Mouse (Mus musculus) right cerebral cortex, postnatal 10 days (tissue): Measurements from ENCODE around the gene Lamb1.

ENCODE experiments used
- DNase-seq, 2 experiments: peaks; one replicate each; pipeline ENCODE4 v3.0.0; 2021; ENCODE audit warnings: low spot score in 2 of 2

Gene Lamb1

DNA sequence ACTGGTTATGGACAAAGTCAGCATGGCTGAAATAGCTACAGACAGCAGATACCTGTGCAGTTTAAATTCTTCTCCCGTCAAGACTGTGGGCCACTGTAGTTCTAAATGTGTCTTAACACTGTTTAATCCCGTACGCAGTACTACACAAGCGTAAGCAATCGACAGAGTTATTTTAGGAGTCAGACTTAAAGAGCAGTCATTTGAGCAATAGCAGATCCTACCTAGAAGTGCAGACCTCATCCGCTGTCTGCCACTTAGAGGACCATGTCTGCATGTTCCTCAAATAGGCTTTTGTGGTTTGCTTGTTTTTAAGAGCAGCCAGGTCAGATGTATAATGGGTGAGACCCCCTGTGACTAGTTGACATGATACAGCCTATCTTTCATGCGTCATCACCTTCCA, 49.3 kb downstream of the Lamb1 start:
- no peak for DNase-seq

DNA sequence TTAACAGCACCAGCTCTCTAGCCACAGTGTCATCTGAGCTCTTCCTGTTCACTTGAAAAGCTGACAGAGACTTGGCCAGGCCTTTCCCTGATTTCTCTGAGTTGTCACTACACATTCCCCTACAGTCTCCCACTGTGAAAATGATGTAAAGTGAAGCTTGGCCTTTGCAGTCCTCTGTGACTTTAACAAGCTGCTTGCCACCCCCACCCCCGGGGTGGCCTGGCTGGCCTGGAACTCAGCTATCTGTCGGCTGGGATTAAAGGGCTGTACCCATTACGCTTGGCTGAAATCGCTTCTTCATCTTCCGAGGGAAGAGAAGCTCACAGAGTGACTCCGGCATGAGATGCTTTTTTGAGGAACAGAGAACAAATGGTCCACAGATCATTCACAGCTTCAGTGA, 50.9 kb downstream of the Lamb1 start:
- no peak for DNase-seq

DNA sequence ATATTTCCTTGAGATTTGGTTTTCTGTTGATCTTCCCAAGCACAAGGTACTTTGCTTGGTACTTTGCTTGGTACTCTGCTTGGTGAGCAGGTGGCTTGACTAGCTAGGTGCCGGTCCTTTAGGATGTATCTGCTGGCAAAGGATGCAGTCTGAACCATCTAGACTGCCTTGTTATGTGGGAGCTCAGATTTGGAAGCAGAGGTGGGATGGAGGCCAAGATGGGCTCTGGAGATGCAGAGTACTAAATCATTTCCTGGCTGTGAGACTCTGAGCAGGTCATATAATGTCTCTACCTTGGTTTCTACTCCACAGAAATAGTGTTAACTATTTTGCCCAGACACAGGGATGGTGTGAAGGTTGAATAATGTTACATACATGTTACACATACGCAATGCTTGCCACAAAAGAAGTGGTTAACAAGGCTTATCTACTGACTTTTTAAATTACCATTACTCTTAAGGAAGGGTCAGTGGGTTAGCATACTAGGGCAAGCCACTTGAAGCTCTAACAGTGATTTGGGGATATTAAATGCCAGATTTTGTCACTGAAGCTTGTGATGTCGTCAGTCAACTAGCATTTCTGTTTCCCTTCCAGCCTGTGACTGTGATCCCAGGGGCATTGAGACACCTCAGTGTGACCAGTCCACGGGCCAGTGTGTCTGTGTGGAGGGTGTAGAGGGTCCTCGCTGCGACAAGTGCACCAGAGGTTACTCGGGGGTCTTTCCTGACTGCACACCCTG, 52.8 kb downstream of the Lamb1 start:
- DNase-seq: no peak

DNA sequence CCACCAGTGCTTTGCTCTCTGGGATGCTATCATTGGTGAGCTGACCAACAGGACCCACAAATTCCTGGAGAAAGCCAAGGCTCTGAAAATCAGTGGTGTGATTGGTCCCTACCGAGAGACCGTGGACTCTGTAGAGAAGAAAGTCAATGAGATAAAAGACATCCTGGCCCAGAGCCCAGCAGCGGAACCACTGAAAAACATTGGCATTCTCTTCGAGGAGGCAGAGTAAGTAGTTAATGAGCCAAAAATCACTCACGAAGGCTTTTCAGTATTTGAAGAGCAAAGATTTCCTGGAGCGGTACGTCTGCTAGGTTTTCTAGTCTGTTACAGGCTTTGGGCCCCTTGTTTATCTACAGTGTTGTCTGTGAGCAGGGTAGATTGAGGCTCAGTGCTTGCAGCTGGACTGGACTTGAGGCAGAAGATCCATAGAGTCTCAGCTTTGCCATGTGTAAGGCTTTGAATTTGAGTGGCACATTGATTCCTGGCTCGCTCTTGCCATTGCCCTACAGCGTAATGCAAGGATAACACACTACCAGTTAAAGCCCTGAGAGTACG, 53.5 kb downstream of the Lamb1 start:
- peak; percentile 63 to 66 for DNase-seq

DNA sequence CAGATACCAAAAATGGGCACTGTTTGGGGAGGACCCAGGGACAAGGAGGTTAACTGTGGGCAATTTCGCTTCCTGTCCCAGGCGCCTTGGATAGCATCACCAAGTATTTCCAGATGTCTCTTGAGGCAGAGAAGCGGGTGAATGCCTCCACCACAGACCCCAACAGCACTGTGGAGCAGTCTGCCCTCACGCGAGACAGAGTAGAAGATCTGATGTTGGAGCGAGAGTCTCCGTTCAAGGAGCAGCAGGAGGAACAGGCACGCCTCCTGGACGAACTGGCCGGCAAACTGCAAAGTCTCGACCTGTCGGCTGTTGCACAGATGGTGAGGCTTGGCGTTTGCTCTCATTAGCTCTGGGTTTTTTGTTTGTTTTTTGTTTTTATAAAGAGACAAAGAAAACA, 55.8 kb downstream of the Lamb1 start:
- DNase-seq: peak in 1 of 2 experiments; percentile 21

DNA sequence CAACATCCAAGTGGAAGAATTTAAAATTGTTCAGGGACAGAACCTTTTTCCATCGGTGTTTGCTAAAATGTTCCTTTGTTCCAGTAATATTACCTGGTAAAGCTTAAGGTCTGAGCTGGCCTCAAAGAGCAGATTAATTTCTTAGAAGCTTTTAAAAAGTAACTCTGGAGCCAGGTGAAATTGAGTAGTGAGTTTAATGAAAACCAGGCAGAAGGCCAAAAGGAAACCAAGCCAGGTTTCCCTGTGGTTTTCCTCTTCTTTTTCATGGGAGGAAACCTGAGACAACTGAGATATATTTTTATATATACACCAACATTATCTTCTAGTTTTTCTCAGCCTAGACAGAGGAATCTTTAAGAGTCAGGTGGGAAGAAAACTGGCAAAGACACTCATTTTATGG, 56.5 kb downstream of the Lamb1 start:
- DNase-seq: peak in 1 of 2 experiments; percentile 15

DNA sequence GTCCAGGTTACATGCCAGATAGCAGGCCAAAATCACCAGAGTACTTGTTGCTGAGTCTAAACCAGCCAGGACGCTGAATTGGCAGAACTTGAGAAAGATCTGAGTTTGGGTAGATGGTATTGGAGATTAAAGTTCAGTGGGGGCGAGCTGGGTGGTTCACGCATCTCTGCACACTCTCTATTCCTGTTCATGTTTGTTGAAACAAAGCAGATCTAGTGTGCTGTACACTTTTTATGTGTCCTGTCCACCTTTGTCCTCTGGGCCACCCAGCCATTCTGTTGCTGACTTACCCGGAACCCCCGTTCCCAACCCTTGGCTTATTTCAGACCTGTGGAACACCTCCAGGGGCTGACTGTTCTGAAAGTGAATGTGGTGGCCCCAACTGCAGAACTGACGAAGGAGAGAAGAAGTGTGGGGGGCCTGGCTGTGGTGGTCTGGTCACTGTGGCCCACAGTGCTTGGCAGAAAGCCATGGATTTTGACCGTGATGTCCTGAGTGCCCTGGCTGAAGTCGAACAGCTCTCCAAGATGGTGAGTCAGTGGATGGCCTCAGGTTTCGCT, 58.2 kb downstream of the Lamb1 start:
- peak in 1 of 2 experiments; percentile 26 for DNase-seq

DNA sequence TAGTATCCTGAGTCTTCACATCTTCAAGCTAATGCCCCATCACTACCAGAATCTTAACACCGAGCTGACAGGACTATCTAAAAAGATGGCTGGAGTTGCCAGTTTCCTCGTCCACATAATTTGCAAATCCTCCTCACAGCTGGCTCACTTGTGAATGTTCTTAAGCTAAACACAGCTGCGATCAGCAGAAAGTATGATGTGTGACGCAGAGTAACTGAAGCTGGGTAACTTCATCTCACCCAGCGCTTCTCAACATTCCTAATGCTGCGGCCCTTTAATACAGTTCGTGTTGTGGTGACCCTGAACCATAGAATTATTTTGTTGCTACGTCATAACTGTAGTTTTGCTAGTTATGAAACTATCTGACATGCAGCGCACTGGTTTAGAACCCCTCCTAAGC, 62.1 kb downstream of the Lamb1 start:
- DNase-seq: no peak

DNA sequence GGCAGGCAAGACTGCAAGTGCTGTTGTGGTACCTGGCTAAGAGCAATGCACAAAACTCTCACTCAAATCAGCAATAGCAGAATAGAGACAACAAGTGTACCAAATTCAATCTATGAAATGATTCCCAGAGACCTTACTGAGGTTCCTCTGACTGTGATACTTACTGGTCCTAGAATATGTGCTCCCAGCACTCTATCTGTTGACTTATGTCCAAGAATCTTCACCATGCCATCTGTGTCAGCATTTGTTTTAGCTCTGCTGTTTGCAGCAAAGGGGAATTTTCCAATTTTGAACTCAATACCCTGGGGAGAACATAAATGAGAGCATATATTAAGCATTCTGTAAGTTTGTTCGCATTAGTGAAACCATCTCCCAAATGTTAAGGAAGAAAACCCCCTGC, 68.2 kb downstream of the Lamb1 start:
- no peak for DNase-seq

DNA sequence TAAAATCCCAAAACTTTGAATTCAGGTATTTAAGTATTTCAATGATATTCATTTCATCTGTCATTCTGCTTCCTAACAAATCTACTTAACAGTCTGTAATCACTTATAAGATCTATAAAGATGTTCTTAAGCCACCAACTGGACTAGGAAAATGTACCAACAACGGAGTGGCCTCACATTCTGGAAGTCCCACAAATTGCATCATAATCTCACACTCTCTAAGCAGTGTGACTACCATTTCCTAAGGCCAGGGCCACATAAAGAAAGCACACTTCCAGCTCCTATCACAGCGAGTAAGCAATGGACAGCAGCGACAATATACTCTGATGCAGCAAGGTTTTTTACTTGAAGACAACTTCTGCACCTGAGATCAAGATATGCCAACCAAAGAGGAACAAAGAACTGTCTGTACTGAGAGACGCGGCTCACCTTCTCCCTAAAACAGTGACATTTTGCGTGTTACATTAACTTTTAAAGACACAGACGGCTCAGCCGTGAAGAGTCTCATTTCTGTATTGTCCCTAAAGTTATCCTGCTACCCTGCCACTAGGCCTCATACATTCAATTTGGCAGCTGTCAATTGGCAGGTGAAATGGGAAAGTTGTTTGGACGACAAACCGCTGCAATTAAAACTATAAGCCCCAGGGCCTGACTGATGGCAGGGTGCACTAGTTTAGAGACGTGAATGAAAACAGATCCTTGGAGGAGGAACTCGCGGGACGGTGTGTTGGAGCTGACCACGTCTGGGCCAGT, 85.3 kb downstream of the Lamb1 start:
- DNase-seq: no peak

DNA sequence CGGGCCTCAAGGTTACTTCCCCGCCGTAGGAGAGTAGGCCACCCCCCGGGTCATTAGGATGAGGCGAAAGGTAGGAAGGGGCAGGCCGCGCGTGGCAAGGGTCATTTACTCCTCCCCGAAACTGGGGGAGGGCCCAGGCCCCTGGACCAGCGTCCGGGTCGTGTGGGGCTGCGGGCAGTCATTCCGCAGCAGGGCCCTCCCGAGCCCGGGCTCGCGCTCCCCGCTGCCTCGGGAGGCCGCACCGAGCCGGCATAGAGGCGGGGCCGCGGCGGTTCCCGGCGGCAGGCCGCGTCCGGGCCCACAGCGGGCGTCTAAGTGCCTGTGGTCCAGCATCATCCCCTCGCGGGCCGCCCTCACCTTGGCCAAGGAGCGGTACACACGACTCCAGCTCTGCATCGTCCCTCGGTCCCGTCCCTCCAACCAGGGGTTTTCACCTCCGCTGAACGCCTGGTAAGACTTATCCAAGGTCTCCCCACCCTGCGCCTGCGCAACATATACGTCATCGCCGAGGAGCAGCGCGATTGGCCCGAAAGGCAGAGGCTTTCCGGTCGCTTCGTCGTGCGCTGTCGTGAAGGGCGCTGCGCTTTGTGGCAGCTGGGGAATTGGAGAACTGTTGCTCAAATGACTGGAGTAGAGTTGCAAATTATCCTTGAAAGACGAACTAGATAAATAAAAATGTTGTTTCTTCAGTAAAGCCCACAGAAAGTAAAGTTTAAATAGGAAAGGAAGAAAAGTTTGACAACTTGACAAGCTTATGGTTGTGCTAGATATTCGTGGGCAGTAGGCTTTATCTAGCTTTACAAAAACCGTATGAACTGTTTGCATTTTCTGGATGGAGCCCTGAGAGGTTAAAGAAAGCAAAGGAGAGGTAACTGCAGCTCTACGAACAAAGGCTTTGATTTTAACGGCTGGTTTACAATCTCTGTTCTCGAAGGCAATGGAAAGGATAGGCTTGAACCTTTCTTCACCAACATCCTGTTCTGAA, 86.2 kb downstream of the Lamb1 start, which contains the start of gene Dld:
Gene Dld (minus strand): TSS at position 510 of the 985 bp plus-strand sequence.
- peak; percentile 98 to 99 for DNase-seq

DNA sequence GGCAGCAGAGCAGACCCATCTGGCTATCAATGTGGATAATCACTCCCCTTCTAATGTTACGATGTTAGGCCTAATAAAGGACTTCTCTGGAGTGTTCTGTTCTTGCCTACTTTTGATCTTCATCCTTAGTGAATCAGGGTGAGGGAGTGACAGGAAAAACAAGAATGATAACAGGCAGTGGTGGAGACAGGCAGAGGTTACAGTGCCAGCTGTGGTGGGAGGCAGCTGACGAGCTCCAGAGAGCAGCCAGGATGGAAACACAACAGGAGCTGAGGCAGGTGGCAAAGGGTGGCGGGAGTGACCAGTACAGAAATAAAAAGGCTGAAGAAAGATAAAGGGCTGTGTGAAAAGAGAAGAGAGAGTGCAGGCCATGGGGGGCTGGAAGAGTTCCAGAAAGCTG, 101.4 kb downstream of the Lamb1 start:
- no peak for DNase-seq

DNA sequence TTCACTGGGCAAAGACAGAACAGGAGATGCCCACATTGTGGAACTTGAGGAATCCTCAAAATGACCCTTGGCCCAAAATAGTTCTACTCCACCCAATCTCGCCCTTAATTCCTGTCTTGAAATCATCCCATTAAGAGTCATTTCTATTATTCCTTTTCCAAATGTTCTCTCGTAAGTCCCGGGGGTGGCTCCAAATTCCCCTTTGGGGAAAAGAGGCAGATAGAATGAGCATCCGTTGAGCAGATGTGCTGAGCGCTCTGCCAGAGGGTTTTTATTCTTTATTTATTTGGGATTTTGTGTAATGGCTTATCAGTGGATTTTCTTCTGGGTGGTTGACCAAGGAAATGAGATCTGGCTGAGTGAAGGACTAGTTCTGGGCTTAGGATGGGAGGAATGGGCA, 102.7 kb downstream of the Lamb1 start:
- no peak for DNase-seq

DNA sequence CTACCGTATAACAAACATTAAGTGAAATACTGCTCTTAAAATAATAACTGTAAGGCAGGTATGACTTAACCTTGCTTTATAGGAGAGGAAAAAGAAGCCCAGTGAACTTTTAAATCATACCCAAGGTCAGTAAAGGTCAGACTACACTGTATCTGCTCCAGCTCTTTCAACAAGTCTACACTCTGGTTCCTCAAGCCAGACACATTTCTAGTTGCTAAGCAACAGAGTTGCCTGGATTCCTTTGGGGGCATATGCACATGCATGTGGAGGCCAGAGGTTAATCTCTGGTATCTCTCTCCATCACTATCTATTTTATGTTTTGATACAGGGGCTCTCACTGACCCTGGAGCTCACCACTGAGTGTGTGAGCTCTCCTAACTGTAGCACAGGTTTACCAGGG, 104.1 kb downstream of the Lamb1 start:
- DNase-seq: no peak

DNA sequence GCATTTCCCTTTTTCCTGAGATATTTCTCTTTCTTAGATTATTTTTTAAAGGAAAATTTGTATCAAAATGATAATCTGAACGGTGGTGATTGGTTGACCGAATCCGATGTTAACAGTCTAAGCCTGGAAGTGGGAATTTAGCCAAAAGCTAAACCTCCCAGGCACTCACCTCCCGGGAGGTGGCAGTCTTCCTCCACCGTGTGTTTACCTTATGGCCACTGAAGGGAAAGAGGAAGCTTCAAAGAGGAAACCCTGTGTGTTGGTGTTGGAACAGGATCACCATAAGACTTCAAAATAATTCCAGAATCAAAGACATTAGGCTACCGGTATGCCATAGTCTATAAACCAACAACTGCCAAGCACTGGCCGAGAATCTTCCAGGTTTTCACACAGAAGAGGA, 104.6 kb downstream of the Lamb1 start:
- DNase-seq: no peak

DNA sequence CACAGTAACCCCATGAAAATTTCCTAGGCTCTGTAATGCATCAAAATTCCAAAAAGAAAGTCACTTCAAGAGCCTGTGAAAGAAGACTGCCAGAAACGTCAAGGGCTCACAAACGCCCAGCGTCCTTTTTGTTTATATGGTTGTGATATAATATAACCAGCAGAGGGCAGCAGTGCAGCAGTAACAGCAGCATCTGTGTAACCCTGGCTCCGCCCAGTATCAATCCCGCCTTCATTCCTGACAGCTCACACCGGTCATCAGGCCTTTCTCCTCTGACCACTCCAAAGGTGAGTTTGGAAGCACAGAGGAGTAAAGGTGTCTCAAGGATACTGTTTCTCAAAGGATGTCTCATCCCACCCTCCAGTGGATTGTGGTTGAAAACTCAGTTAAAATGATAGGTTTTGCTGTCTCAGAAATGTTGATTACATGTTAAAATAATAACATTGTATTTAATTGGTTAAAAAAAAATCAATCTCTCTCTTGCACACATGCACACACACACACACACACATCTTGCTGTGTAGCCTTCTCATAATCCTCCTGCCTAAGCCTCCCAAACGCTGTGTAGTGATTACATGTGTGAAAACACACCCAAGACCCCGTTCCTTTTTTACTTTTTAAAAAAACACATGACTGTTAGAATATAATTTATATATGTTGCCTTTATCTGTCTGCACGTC, 109.7 kb downstream of the Lamb1 start:
- DNase-seq: peak; percentile 75 to 76

DNA sequence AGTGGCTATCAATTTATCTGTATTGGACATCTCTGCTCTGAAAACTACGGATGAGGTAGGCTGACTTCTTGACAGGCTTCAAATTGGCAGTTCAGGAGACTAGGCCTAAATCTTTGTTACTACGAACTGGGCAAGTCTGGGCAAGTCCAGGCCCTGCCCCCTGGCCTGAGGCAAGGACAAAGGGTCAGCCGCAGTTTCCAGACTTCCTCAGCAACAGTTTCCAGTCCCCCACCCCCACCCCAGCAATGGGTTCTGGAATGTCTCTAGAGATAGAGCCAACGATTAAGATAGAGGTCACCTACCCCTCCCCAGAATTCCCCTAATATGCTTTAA, 110.2 kb downstream of the Lamb1 start:
- DNase-seq: no peak

DNA sequence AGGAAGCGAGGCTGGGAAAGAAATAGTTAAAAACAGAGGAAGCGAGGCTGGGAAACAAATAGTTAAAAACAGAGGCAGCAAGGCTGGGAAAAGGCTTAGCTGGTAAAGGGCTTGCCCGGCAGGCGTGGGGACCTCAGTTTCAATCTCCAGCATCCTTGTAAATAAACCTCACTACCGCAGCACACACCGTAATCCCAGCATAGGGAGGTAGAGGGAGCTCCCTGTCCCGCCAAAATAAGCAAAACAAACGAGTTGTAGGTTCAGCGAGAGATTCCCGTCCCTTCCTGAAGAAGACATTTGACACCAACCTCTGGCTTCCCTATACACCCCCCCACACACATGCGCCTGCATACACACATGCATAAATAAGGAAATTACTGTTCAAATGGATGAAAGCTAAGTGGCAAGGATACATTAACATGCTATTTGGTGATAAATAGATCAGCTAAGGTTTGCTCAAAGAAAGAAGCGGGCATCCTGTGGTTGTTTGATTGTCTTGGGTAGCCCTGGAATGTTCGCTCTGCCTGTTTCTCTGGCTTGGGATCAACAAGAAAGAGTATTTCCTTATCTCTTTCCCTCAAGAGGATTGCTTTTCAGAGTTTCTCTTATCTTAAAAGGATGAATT, 111.4 kb downstream of the Lamb1 start:
- no peak for DNase-seq

DNA sequence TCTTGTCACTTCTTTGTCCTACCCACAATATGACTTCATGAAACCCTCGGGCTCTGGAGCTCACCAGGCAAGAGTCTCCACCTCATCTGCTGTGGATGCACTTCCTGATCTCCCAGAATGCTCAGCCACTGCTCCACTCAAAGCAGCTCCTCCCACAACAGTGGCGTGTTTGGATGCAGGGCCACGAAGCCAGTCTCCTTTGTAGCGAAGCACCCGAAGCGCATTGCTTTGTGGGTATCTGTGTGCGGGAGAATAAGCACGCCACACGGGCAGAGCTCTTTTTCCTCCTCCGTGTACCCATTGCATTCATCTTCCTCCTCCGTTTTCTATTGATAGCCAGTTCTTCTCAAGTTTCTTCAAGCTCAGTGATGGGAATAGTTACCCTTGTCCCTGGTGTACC, 112.2 kb downstream of the Lamb1 start:
- DNase-seq: no peak
